Mouse (Mus musculus) adrenal gland, adult (tissue): ENCODE results near the gene Hist1h4i.

ENCODE experiments used
- DNase-seq, 2 experiments: peaks; one replicate each; pipeline ENCODE4 v3.0.0; 2022 to 2023; ENCODE audit warnings: low spot score in 1 of 2; ENCODE audit not compliant: inconsistent age in 2 of 2

Hist1h4i gene

GRCm38 (mm10) chr13:22013716-22014115 lies 27.4 kb downstream of the Hist1h4i start:
- peak in 1 of 2 experiments; percentile 61 for DNase-seq

GRCm38 (mm10) chr13:22009642-22010041 lies 31.5 kb downstream of the Hist1h4i start, which contains the start of gene Prss16:
Prss16 (minus strand) TSS chr13:22009742.
- DNase-seq = no peak

GRCm38 (mm10) chr13:22008707-22009106 lies 32.5 kb downstream of the Hist1h4i start:
- DNase-seq = no peak

GRCm38 (mm10) chr13:22007872-22008271 lies 33.3 kb downstream of the Hist1h4i start:
- DNase-seq = no peak

- no peak for DNase-seq
These were observed 34.0 kb downstream of the Hist1h4i start for GRCm38 (mm10) chr13:22007121-22007510.

- peak; percentile 38 to 88 for DNase-seq
These were observed 34.6 kb downstream of the Hist1h4i start for GRCm38 (mm10) chr13:22006334-22007120.

GRCm38 (mm10) chr13:22005605-22006333 lies 35.4 kb downstream of the Hist1h4i start:
- DNase-seq = peak in 1 of 2 experiments; percentile 39

- no peak for DNase-seq
These were observed 39.3 kb downstream of the Hist1h4i start for GRCm38 (mm10) chr13:22001823-22002222.

- DNase-seq = no peak
These were observed 39.8 kb downstream of the Hist1h4i start for GRCm38 (mm10) chr13:22001346-22001745.

- no peak for DNase-seq
These were observed 42.0 kb downstream of the Hist1h4i start for GRCm38 (mm10) chr13:21999147-21999546.

GRCm38 (mm10) chr13:21998412-21998811 lies 42.8 kb downstream of the Hist1h4i start:
- no peak for DNase-seq

- DNase-seq = no peak
These were observed 43.3 kb downstream of the Hist1h4i start for GRCm38 (mm10) chr13:21997821-21998220.

GRCm38 (mm10) chr13:21997201-21997820 lies 43.9 kb downstream of the Hist1h4i start:
- no peak for DNase-seq

- no peak for DNase-seq
These were observed 44.3 kb downstream of the Hist1h4i start for GRCm38 (mm10) chr13:21996840-21997185.

- DNase-seq = peak in 1 of 2 experiments; percentile 49
These were observed 44.9 kb downstream of the Hist1h4i start for GRCm38 (mm10) chr13:21996101-21996839.

GRCm38 (mm10) chr13:21995331-21995914 lies 45.7 kb downstream of the Hist1h4i start:
- peak in 1 of 2 experiments; percentile 64 for DNase-seq

- no peak for DNase-seq
These were observed 46.3 kb downstream of the Hist1h4i start for GRCm38 (mm10) chr13:21994896-21995295.

GRCm38 (mm10) chr13:21993957-21994738 lies 47.0 kb downstream of the Hist1h4i start:
- DNase-seq = peak in 1 of 2 experiments; percentile 73

- DNase-seq = no peak
These were observed 48.6 kb downstream of the Hist1h4i start for GRCm38 (mm10) chr13:21992550-21992949.
